Mouse (Mus musculus) urinary bladder, postnatal 36 days (tissue): ENCODE data around the gene Reg4.

ENCODE experiments used
- DNase-seq, 2 experiments: peaks; one replicate each; pipeline ENCODE4 v3.0.0; 2022; ENCODE audit warnings: low spot score in 2 of 2, mixed read lengths in 1 of 2

Reg4 gene

GRCm38 (mm10) chr3:98221856-98222255 is at the start of gene Reg4:
Reg4 (plus strand) TSS chr3:98222156.
- DNase-seq, result no peak

- peak in 1 of 2 experiments; percentile 51 for DNase-seq
Observed at GRCm38 (mm10) chr3:98178340-98178739, 43.6 kb upstream of the Reg4 start.

- DNase-seq, result peak; percentile 56 to 67
Observed at GRCm38 (mm10) chr3:98180805-98181204, 41.2 kb upstream of the Reg4 start.

GRCm38 (mm10) chr3:98185163-98185714 is 36.7 kb upstream of the Reg4 start:
- no peak for DNase-seq

- no peak for DNase-seq
Observed at GRCm38 (mm10) chr3:98187777-98188176, 34.2 kb upstream of the Reg4 start.

GRCm38 (mm10) chr3:98197711-98198532 is 24.0 kb upstream of the Reg4 start:
- DNase-seq, result no peak

GRCm38 (mm10) chr3:98199747-98200146 is 22.2 kb upstream of the Reg4 start:
- no peak for DNase-seq

- no peak for DNase-seq
Observed at GRCm38 (mm10) chr3:98203282-98203681, 18.7 kb upstream of the Reg4 start.

- DNase-seq, result no peak
Observed at GRCm38 (mm10) chr3:98206977-98207376, 15.0 kb upstream of the Reg4 start.

GRCm38 (mm10) chr3:98209161-98209560 is 12.8 kb upstream of the Reg4 start:
- DNase-seq, result no peak

- no peak for DNase-seq
Observed at GRCm38 (mm10) chr3:98210860-98211259, 11.1 kb upstream of the Reg4 start.

- no peak for DNase-seq
Observed at GRCm38 (mm10) chr3:98211301-98212081, 10.5 kb upstream of the Reg4 start.

GRCm38 (mm10) chr3:98216296-98216695 is 5.7 kb upstream of the Reg4 start:
- no peak for DNase-seq

- no peak for DNase-seq
Observed at GRCm38 (mm10) chr3:98223263-98223662, 1.3 kb downstream of the Reg4 start.

GRCm38 (mm10) chr3:98223783-98224580 is 2.0 kb downstream of the Reg4 start:
- DNase-seq, result peak; percentile 56 to 70

GRCm38 (mm10) chr3:98224975-98225374 is 3.0 kb downstream of the Reg4 start:
- no peak for DNase-seq

GRCm38 (mm10) chr3:98225746-98226145 is 3.8 kb downstream of the Reg4 start:
- DNase-seq, result no peak

GRCm38 (mm10) chr3:98226988-98227610 is 5.1 kb downstream of the Reg4 start:
- peak; percentile 76 to 78 for DNase-seq

GRCm38 (mm10) chr3:98227763-98228162 is 5.8 kb downstream of the Reg4 start:
- no peak for DNase-seq

GRCm38 (mm10) chr3:98229943-98230342 is 8.0 kb downstream of the Reg4 start:
- no peak for DNase-seq

GRCm38 (mm10) chr3:98233504-98233903 is 11.5 kb downstream of the Reg4 start:
- no peak for DNase-seq
